Mouse (Mus musculus) E14TG2a.4 (cell line): ENCODE measurements around the gene Cdc42ep5.

Experiments
- CTCF ChIP-seq: conservative IDR thresholded peaks from 2 replicates; pipeline ENCODE4 v1.5.1; 2014; ENCODE audit warnings: low read length
- NANOG ChIP-seq: IDR thresholded peaks from 2 replicates; pipeline ENCODE4 v1.6.1; 2014; ENCODE audit warnings: borderline replicate concordance, low read length, mixed read lengths

GRCm38 (mm10) chr7:4144766-4145551, 19.7 kb downstream of the Cdc42ep5 start:
- TF ChIP-seq CTCF: no peak
- no peak for TF ChIP-seq NANOG
